Mouse (Mus musculus) cerebellum, postnatal 25 days (tissue): ENCODE data around the gene Hpcal4.

Source experiments
- DNase-seq, 2 experiments: peaks; one replicate each; pipeline ENCODE4 v3.0.0; 2021; ENCODE audit warnings: mixed read lengths in 2 of 2

Hpcal4 gene

GRCm38 (mm10) chr4:123202094-123202420 is 19.0 kb downstream of the Hpcal4 start:
- DNase-seq = no peak

- no peak for DNase-seq
Measured at GRCm38 (mm10) chr4:123207337-123207736, 24.3 kb downstream of the Hpcal4 start.

GRCm38 (mm10) chr4:123210996-123211395 is 28.0 kb downstream of the Hpcal4 start:
- no peak for DNase-seq

- no peak for DNase-seq
Measured at GRCm38 (mm10) chr4:123211453-123211852, 28.4 kb downstream of the Hpcal4 start.

- DNase-seq = no peak
Measured at GRCm38 (mm10) chr4:123212330-123212729, 29.3 kb downstream of the Hpcal4 start.

GRCm38 (mm10) chr4:123213975-123214374 is 30.9 kb downstream of the Hpcal4 start:
- DNase-seq = no peak

- DNase-seq = no peak
Measured at GRCm38 (mm10) chr4:123215367-123215766, 32.3 kb downstream of the Hpcal4 start.

GRCm38 (mm10) chr4:123216782-123217181 is 33.8 kb downstream of the Hpcal4 start:
- DNase-seq = peak; percentile 42 to 65

GRCm38 (mm10) chr4:123219720-123220357 is 36.8 kb downstream of the Hpcal4 start:
- peak; percentile 79 to 88 for DNase-seq

- no peak for DNase-seq
Measured at GRCm38 (mm10) chr4:123220637-123221036, 37.6 kb downstream of the Hpcal4 start.

GRCm38 (mm10) chr4:123223309-123223708 is 40.3 kb downstream of the Hpcal4 start:
- DNase-seq = no peak

- no peak for DNase-seq
Measured at GRCm38 (mm10) chr4:123225718-123226403, 42.8 kb downstream of the Hpcal4 start.

- no peak for DNase-seq
Measured at GRCm38 (mm10) chr4:123227707-123228106, 44.7 kb downstream of the Hpcal4 start.

GRCm38 (mm10) chr4:123228270-123228669 is 45.2 kb downstream of the Hpcal4 start:
- no peak for DNase-seq

- DNase-seq = no peak
Measured at GRCm38 (mm10) chr4:123229166-123229565, 46.1 kb downstream of the Hpcal4 start.

GRCm38 (mm10) chr4:123232841-123233240 is 49.8 kb downstream of the Hpcal4 start:
- no peak for DNase-seq

- peak in 1 of 2 experiments; percentile 8 for DNase-seq
Measured at GRCm38 (mm10) chr4:123233492-123234084, 50.6 kb downstream of the Hpcal4 start, which contains the start of gene Heyl. Gene Heyl, plus strand, starts transcription at chr4:123233556.

GRCm38 (mm10) chr4:123235835-123236430 is 52.9 kb downstream of the Hpcal4 start:
- DNase-seq = no peak

- DNase-seq = no peak
Measured at GRCm38 (mm10) chr4:123236431-123237031, 53.5 kb downstream of the Hpcal4 start.

GRCm38 (mm10) chr4:123237386-123238266 is 54.6 kb downstream of the Hpcal4 start:
- no peak for DNase-seq

- DNase-seq = peak in 1 of 2 experiments; percentile 18
Measured at GRCm38 (mm10) chr4:123239361-123240203, 56.6 kb downstream of the Hpcal4 start.
